Mouse (Mus musculus) megakaryocyte, embryonic 14.5 days (primary cell): ENCODE data around the gene Uggt1.

ENCODE experiments used
- FLI1 ChIP-seq: IDR thresholded peaks from 2 replicates; pipeline ENCODE4 v1.6.1; 2012; ENCODE audit warnings: low read length, inconsistent platforms, mixed read lengths
- GATA1 ChIP-seq: IDR thresholded peaks from 3 replicates; pipeline ENCODE4 v1.6.1; 2012; ENCODE audit warnings: mixed read lengths, low read length, inconsistent platforms, borderline replicate concordance

GRCm38 (mm10) chr1:36257276-36257675 is 12.8 kb upstream of the Uggt1 start:
- TF ChIP-seq GATA1 (no peak), FLI1 (no peak)
